Mouse (Mus musculus) heart, embryonic 11.5 days (tissue): ENCODE results near the gene Daam1. TPM values are rescaled to one million over a fixed set of nuclear protein-coding genes. Genes with fewer than 3 reads are reported as not detected.

ENCODE experiments used
- ATAC-seq: fragments of 200-750 bp; cut with Nextera tagmentation; replicated peaks from 2 replicates; pipeline ENCODE4 v1.8.0; 2017; ENCODE audit warnings: moderate library complexity; ENCODE audit not compliant: insufficient number of reproducible peaks, low FRiP score, low TSS enrichment
- H3K27ac ChIP-seq: fragments of 300-500 bp; sonication (generic); 2 replicates; pipeline ENCODE4 v1.5.1; 2014; ENCODE audit warnings: mild to moderate bottlenecking, low read depth, low read length
- H3K27me3 ChIP-seq: fragments of 300-500 bp; sonication (generic); 2 replicates; pipeline ENCODE4 v1.6.1; 2014; ENCODE audit warnings: mild to moderate bottlenecking, low read length, mixed read lengths; ENCODE audit not compliant: control insufficient read depth, insufficient read depth
- H3K36me3 ChIP-seq: fragments of 300-500 bp; sonication (generic); 2 replicates; pipeline ENCODE4 v1.6.1; 2014; ENCODE audit warnings: mild to moderate bottlenecking, low read length, moderate library complexity, mixed read lengths; ENCODE audit not compliant: control insufficient read depth, insufficient read depth
- H3K4me1 ChIP-seq: fragments of 300-500 bp; sonication (generic); 2 replicates; pipeline ENCODE4 v1.6.1; 2014; ENCODE audit warnings: low read length; ENCODE audit not compliant: control insufficient read depth, insufficient read depth
- H3K4me2 ChIP-seq: fragments of 300-500 bp; sonication (generic); 2 replicates; pipeline ENCODE4 v1.6.1; 2014; ENCODE audit warnings: mild to moderate bottlenecking, moderate library complexity
- H3K4me3 ChIP-seq: fragments of 300-500 bp; sonication (generic); 2 replicates; pipeline ENCODE4 v1.5.1; 2014; ENCODE audit warnings: low read depth, low read length
- H3K9ac ChIP-seq: fragments of 300-500 bp; sonication (generic); 2 replicates; pipeline ENCODE4 v1.6.1; 2014; ENCODE audit warnings: mild to moderate bottlenecking, low read depth, low read length, moderate library complexity
- H3K9me3 ChIP-seq: fragments of 300-500 bp; sonication (generic); replicated peaks from 2 replicates; pipeline ENCODE4 v1.6.1; 2016; ENCODE audit warnings: low read length; ENCODE audit not compliant: control insufficient read depth
- WGBS: fragments of 180-500 bp; shearing (Covaris S2); extraction: QIAGEN DNeasy Blood & Tissue Kit; methylation state at CpG from one replicate; pipeline ENCODE4 v1.1.7; 2014; ENCODE audit not compliant: insufficient replicate concordance; 5-methylcytosine and 5-hydroxymethylcytosine counted together
- polyA plus RNA-seq: library from polyadenylated mRNA; unstranded; fragments of >200 nt; fragmentation: Nextera tagmentation; extraction: Ambion mirVana; gene quantifications from 2 replicates; pipeline ENCODE4 v1.2.1, GENCODE M21; 2014

Gene Daam1
- polyA plus RNA-seq, 1 experiment from 2014 or later: 33.0 TPM

DNA sequence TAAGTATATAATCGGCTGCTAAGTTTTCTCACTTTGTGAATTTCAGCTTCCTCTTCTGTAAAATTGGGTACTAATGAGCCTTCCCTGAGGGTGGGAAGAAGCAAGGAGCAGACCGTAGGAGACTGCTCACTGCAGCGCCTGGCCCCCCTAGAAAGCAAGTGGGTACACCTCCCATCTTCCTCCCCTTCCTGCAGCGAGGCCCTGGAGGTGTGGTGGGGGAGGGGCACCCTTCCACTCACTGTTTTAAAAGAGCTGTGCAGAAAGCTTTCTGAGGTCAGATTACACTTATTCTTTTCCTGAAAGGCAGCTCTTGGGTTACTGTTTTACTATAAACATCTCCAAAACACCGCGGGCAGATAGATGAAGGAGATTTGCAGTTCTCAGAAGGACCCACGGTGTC lies 34.4 kb upstream of the Daam1 start:
- H3K9me3 ChIP-seq: no peaks in the 10 kb centered on the region
- peaks cover 5% of the 10 kb centered on the region for H3K4me1 ChIP-seq
- 9% methylated on average over 7 of the region's 7 CpGs for WGBS
- ATAC-seq: no peak
- H3K27me3 ChIP-seq: no peaks in the 10 kb centered on the region
- no peak overlapping the region for H3K4me3 ChIP-seq
- H3K36me3 ChIP-seq: no peaks in the 10 kb centered on the region
- no peak overlapping the region for H3K27ac ChIP-seq
- H3K9ac ChIP-seq: no peak overlapping the region
- H3K4me2 ChIP-seq: peak overlapping the region; percentile 23

DNA sequence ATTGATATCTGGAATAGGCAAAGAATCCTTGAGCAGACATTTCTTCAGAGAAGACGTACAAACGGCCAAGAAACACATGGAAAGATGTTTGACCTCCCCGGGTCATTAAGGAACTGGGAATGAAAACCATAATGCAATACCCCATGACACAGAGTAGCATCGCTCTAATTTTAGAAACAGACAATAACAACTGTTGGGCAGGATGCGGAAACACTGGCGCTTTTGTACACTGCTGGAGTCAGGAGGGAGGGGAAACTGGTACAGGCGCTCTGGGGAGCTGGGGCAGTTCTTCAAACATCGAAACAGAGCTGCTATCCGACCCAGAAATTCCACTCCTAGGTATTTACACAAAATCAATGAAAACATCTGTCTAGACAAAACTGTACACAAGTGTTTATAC lies 23.6 kb upstream of the Daam1 start:
- no peaks in the 10 kb centered on the region for H3K9me3 ChIP-seq
- H3K27ac ChIP-seq: no peak overlapping the region
- no peak for ATAC-seq
- H3K36me3 ChIP-seq: no peaks in the 10 kb centered on the region
- no peak overlapping the region for H3K9ac ChIP-seq
- H3K4me2 ChIP-seq: no peak overlapping the region
- no peaks in the 10 kb centered on the region for H3K27me3 ChIP-seq
- 72% methylated on average over 9 of the region's 9 CpGs for WGBS
- H3K4me3 ChIP-seq: no peak overlapping the region
- peaks cover 7% of the 10 kb centered on the region; the same call in 1 of the 2 replicates for H3K4me1 ChIP-seq

DNA sequence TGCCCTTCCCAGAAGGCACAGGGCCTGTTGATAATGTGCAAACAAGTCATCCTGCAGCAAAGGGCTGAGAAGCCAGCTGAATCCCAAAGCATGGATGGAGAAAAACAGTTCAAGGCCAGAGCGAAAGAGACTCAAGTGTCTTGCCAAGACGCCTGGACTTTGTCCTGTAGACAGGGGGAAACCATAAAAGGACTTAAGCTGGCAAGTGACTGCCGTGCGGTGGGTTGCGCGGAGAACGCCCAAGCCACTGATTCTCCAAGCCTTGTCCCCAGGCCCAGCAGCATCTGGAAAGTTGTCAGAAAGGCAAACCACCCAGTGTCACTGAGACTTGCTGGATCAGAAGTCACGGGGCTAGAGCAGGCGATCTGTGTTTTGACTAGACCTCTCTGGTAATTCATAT lies 22.2 kb upstream of the Daam1 start:
- no peak overlapping the region for H3K9ac ChIP-seq
- no peaks in the 10 kb centered on the region for H3K36me3 ChIP-seq
- no peak overlapping the region for H3K4me3 ChIP-seq
- ATAC-seq: no peak
- peaks cover 9% of the 10 kb centered on the region for H3K4me1 ChIP-seq
- no peaks in the 10 kb centered on the region for H3K9me3 ChIP-seq
- H3K27me3 ChIP-seq: no peaks in the 10 kb centered on the region
- no peak overlapping the region for H3K4me2 ChIP-seq
- 62% methylated on average over 9 of the region's 9 CpGs for WGBS
- no peak overlapping the region for H3K27ac ChIP-seq

DNA sequence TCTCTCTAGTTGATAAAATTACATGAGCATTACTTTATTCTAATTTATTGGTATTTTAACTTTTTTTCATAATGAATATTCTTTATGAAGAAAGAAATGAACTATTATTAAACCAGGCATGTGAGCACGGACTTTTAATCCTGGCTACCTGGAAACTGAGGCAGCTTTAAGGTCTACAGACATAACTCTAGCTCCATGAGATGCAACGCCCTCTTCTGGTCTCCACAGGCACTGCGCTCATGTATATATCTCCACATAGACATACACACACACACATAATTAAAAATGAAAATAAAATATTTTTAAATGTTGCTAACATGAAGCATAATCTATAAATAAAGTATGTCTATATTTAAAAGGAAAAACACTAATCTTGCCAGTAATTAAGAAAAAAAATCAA lies 21.3 kb upstream of the Daam1 start:
- no peak overlapping the region for H3K27ac ChIP-seq
- no peak overlapping the region for H3K4me2 ChIP-seq
- ATAC-seq: no peak
- H3K9me3 ChIP-seq: no peaks in the 10 kb centered on the region
- peaks cover 9% of the 10 kb centered on the region for H3K4me1 ChIP-seq
- H3K4me3 ChIP-seq: no peak overlapping the region
- 88% methylated on average over 3 of the region's 3 CpGs for WGBS
- H3K9ac ChIP-seq: no peak overlapping the region
- no peaks in the 10 kb centered on the region for H3K27me3 ChIP-seq
- H3K36me3 ChIP-seq: no peaks in the 10 kb centered on the region

DNA sequence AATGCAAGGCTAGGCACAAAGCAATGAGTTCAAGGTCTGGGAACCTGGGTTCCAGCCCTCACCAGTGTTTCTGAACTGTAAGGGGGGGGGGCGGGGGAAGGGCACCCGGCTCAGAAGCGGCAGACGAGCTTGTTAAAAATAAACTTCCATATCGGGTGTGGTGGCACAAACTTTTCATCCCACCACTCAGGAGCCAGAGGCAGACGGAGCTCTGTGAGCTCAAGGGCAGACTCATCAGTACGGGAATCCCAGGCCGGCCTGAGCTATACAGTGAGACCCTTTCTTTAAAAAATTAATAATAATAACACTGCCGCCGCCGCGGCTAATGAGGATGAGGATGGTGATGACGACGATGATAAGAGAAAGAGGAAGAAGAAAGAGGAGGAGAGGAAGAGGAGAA lies 18.3 kb upstream of the Daam1 start:
- H3K9me3 ChIP-seq: no peaks in the 10 kb centered on the region
- 62% methylated on average over 14 of the region's 14 CpGs for WGBS
- H3K27ac ChIP-seq: no peak overlapping the region; the same call in 1 of the 2 replicates
- H3K36me3 ChIP-seq: no peaks in the 10 kb centered on the region
- H3K4me2 ChIP-seq: no peak overlapping the region
- ATAC-seq: no peak
- no peak overlapping the region for H3K4me3 ChIP-seq
- peaks cover 12% of the 10 kb centered on the region for H3K4me1 ChIP-seq
- no peaks in the 10 kb centered on the region for H3K27me3 ChIP-seq
- H3K9ac ChIP-seq: no peak overlapping the region

DNA sequence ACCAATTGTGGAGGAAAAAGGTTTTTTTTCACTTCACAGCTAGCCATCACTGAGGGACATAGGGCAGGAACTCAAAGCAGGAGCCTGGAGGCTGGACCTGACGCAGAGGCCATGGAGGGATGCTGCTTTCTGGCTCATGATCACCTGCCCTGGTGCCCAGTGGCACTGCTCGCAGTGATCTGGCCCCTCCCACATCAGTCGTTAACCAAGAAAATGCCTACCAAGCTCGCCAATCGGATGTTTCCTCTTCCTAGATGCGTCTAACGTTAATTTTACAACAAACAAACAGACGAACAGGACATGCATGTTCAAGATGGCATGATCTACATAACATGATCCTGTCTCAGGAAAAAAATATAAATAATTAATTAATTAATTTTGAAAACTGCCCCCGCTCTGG lies 17.6 kb upstream of the Daam1 start:
- no peak overlapping the region for H3K4me2 ChIP-seq
- ATAC-seq: no peak
- no peak overlapping the region for H3K9ac ChIP-seq
- no peaks in the 10 kb centered on the region for H3K9me3 ChIP-seq
- no peaks in the 10 kb centered on the region for H3K27me3 ChIP-seq
- H3K27ac ChIP-seq: no peak overlapping the region
- peaks cover 10% of the 10 kb centered on the region for H3K4me1 ChIP-seq
- H3K36me3 ChIP-seq: no peaks in the 10 kb centered on the region
- no peak overlapping the region for H3K4me3 ChIP-seq
- WGBS: 86% methylated on average over 9 of the region's 9 CpGs

DNA sequence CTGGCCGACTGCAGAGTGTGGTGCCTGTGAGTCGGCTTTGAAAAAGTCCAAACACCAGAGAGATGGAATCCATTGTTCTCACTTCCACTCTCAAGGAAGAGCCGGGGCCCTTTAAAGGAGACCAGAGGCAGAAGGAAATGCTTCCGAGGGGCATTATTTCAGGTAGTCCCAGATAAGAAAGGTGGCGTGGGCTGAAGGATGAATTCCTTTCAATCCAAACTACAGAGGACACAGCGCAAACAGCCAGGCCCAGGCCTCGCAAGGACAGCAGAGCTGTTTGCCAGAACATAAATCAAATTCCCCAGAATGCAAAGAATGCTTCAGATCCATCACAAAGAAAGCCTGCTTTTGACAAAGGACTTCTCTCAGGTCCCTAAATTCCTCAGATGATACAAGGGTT lies 17.1 kb upstream of the Daam1 start:
- H3K9me3 ChIP-seq: no peaks in the 10 kb centered on the region
- no peak for ATAC-seq
- H3K4me1 ChIP-seq: peaks cover 5% of the 10 kb centered on the region
- H3K9ac ChIP-seq: no peak overlapping the region
- H3K4me2 ChIP-seq: no peak overlapping the region
- H3K36me3 ChIP-seq: no peaks in the 10 kb centered on the region
- H3K27me3 ChIP-seq: no peaks in the 10 kb centered on the region
- peak overlapping the region; percentile 7; the same call in 1 of the 2 replicates for H3K27ac ChIP-seq
- 24% methylated on average over 7 of the region's 7 CpGs for WGBS
- no peak overlapping the region for H3K4me3 ChIP-seq

DNA sequence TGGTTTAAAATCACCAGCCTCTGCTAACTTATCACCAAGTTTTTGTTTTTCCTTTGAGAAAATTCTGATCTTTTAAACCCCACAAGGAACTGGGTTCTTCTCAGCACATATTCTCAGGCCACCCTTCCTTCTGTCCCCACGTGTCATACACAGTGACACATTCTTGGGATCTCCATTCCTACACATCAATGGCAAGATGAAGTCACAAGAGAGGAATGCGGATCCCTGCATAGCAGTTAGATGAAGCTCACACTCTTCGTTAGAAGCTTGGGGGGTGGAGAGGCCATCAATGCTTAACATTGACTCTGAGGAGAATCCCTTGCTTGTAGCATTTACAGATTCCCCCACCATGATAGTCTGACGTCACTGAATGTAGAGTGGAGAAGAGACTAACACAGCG lies 10.8 kb upstream of the Daam1 start:
- H3K4me2 ChIP-seq: no peak overlapping the region
- H3K4me1 ChIP-seq: peaks cover 3% of the 10 kb centered on the region; the same call in 1 of the 2 replicates
- 47% methylated on average over 5 of the region's 5 CpGs for WGBS
- no peak for ATAC-seq
- H3K9ac ChIP-seq: no peak overlapping the region
- no peak overlapping the region for H3K4me3 ChIP-seq
- no peaks in the 10 kb centered on the region for H3K36me3 ChIP-seq
- H3K27me3 ChIP-seq: no peaks in the 10 kb centered on the region
- no peak overlapping the region for H3K27ac ChIP-seq
- H3K9me3 ChIP-seq: no peaks in the 10 kb centered on the region

DNA sequence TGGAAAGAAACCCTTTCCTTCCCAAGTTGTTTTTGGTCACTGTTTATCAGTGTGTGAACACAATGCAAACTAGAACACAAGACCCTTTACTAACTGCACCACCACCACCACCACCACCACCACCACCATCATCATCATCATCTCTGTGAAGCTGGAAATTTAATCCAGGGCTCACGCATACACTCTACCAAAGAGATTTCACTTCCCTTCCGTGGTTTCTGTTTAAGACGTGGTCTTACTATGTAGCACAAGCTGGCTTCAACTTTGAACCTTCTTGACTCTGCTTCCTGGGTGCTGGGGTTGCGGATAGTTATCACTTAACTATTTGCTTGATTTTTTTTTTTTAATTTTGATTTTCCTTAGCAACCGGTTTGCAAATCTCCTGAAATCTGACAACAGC lies 9.6 kb upstream of the Daam1 start:
- no peak overlapping the region for H3K4me2 ChIP-seq
- no peaks in the 10 kb centered on the region for H3K9me3 ChIP-seq
- H3K27ac ChIP-seq: no peak overlapping the region
- H3K9ac ChIP-seq: no peak overlapping the region
- ATAC-seq: no peak
- no peaks in the 10 kb centered on the region for H3K36me3 ChIP-seq
- no peaks in the 10 kb centered on the region for H3K27me3 ChIP-seq
- 85% methylated on average over 5 of the region's 5 CpGs for WGBS
- no peaks in the 10 kb centered on the region; the same call in 1 of the 2 replicates for H3K4me1 ChIP-seq
- H3K4me3 ChIP-seq: no peak overlapping the region
